Mouse (Mus musculus) ES-Bruce4 (cell line): ENCODE results near the gene Mcrs1. TPM values are rescaled to one million over a fixed set of nuclear protein-coding genes. Genes with fewer than 3 reads are reported as not detected.
A peak's percentile ranks its signal among the peaks of the same experiment; 100 is the strongest.
"Not testable (repeated sequence)": the region's sequence is repeated elsewhere in the genome, so short reads cannot be mapped to it uniquely, and the experiment has no call there.

Experiments used
- H3K27ac ChIP-seq: 2 replicates; pipeline ENCODE4 v1.5.1; 2012; ENCODE audit warnings: low read length, inconsistent platforms; ENCODE audit not compliant: insufficient read depth
- H3K27me3 ChIP-seq: 2 replicates; pipeline ENCODE4 v1.6.1; 2012; ENCODE audit warnings: mild to moderate bottlenecking, low read length, inconsistent platforms; ENCODE audit not compliant: control insufficient read depth, poor library complexity, insufficient read depth, severe bottlenecking
- H3K36me3 ChIP-seq: 2 replicates; pipeline ENCODE4 v1.6.1; 2012; ENCODE audit warnings: inconsistent platforms, mild to moderate bottlenecking, low read length, moderate library complexity; ENCODE audit not compliant: control insufficient read depth, poor library complexity, insufficient read depth, severe bottlenecking
- H3K4me1 ChIP-seq: one replicate; pipeline ENCODE4 v1.8.1; 2011; ENCODE audit warnings: low read length; ENCODE audit not compliant: control insufficient read depth, insufficient read depth
- H3K4me3 ChIP-seq: 2 replicates; pipeline ENCODE4 v1.5.1; 2011; ENCODE audit warnings: low read depth, mild to moderate bottlenecking, low read length
- H3K9ac ChIP-seq: 2 replicates; pipeline ENCODE4 v1.6.1; 2012; ENCODE audit warnings: low read depth, mild to moderate bottlenecking, inconsistent platforms; ENCODE audit not compliant: poor library complexity, severe bottlenecking
- H3K9me3 ChIP-seq: replicated peaks from 2 replicates; pipeline ENCODE4 v1.6.1; 2012; ENCODE audit warnings: mild to moderate bottlenecking, low read length, inconsistent platforms; ENCODE audit not compliant: control insufficient read depth, poor library complexity, insufficient read depth, severe bottlenecking
- CTCF ChIP-seq: IDR thresholded peaks from one replicate; pipeline ENCODE4 v1.8.1; 2011; ENCODE audit warnings: low read depth, low read length
- EP300 ChIP-seq: IDR thresholded peaks from 2 replicates; pipeline ENCODE4 v1.6.1; 2011; ENCODE audit warnings: low read depth, low read length; ENCODE audit not compliant: insufficient read depth
- POLR2A ChIP-seq: IDR thresholded peaks from one replicate; pipeline ENCODE4 v1.8.1; 2011; ENCODE audit warnings: low read length; ENCODE audit not compliant: insufficient read depth
- polyA plus RNA-seq: library from polyadenylated mRNA; stranded (reverse); fragments of >200 nt; gene quantifications from 2 replicates; pipeline ENCODE4 v1.2.4, GENCODE M21; 2011; ENCODE audit warnings: low read depth; ENCODE audit not compliant: missing spikeins, insufficient read depth, insufficient read length

Gene Mcrs1
- polyA plus RNA-seq, 1 experiment = 84.9 TPM

DNA sequence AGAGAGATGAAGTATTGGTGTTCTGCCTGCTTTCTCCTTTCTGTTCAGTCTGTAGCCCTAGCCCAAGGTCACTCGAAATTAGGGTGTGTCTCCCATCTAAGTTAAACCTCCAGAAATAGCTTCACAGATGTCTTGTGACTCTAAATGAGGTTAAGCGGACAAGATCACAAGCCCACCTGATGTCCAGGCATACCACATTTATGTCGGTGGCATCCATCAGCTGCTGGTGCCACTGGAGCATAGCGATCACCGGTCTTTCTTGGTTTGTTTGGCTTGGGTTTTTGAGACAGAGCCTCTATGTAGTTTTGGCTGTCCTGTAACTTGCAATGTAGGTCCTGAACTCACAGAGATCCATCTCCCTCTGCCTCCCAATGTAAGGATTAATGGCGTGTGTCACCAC, 2.0 kb upstream of the Mcrs1 start:
- Histone ChIP-seq H3K4me1 (peaks cover 4% of the 10 kb centered on the region), H3K9ac (no peak overlapping the region), H3K9me3 (no peaks in the 10 kb centered on the region), H3K36me3 (no peaks in the 10 kb centered on the region), H3K27me3 (no peaks in the 10 kb centered on the region), H3K27ac (peak overlapping the region; percentile 32), H3K4me3 (no peak overlapping the region)
- TF ChIP-seq EP300 (no peak), CTCF (no peak), POLR2A (no peak)

- H3K4me3 ChIP-seq, H3K27me3 ChIP-seq, H3K36me3 ChIP-seq, H3K9me3 ChIP-seq, H3K4me1 ChIP-seq: not testable (repeated sequence)
- Histone ChIP-seq H3K27ac (peak overlapping the region; percentile 32; the same call in 1 of the 2 replicates), H3K9ac (peak overlapping the region; percentile 68; the same call in 1 of the 2 replicates)
These were observed 1.4 kb upstream of the Mcrs1 start for GRCm38 (mm10) chr15:99253175-99253479.

GRCm38 (mm10) chr15:99252381-99253174, 817 bp upstream of the Mcrs1 start:
- Histone ChIP-seq H3K36me3 (peaks cover 8% of the 10 kb centered on the region), H3K9me3 (no peaks in the 10 kb centered on the region), H3K4me3 (peak overlapping the region; percentile 87), H3K27me3 (no peaks in the 10 kb centered on the region), H3K9ac (peak overlapping the region; percentile 68), H3K4me1 (peaks cover 4% of the 10 kb centered on the region), H3K27ac (peak overlapping the region; percentile 96)
- no peak for TF ChIP-seq EP300
- TF ChIP-seq POLR2A = no peak

GRCm38 (mm10) chr15:99251111-99251510, 650 bp downstream of the Mcrs1 start:
- Histone ChIP-seq H3K27ac (peak overlapping the region; percentile 13; the same call in 1 of the 2 replicates), H3K36me3 (peaks cover 15% of the 10 kb centered on the region), H3K4me3 (peak overlapping the region; percentile 71), H3K9ac (peak overlapping the region; percentile 68)
- H3K9me3 ChIP-seq, H3K4me1 ChIP-seq, H3K27me3 ChIP-seq: not testable (repeated sequence)

DNA sequence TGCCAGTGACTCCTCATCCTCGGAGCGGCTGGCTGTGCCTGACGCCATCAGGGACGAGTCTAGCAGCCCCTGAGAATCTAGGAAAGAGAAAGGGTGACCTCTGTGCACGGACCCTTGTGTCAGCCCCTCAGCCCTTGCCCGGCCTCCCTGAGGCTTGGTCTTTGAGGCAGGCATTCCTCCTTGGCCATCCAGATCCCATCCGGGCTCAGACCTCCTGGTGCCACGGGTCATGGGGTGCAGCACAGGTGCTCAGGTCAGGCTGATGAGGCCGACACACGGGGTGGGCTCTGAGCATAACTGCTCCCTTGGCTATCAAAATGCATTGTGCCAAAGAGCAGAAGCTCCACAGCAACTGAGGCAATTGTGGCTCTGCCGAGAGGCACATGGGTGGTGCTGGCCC, 1.8 kb downstream of the Mcrs1 start:
- Histone ChIP-seq H3K27ac (no peak overlapping the region), H3K9ac (0 out of 2 replicates have a peak overlapping the region, but pooled peaks have one; percentile 4), H3K4me1 (peaks cover 4% of the 10 kb centered on the region), H3K4me3 (no peak overlapping the region), H3K27me3 (no peaks in the 10 kb centered on the region), H3K36me3 (peaks cover 20% of the 10 kb centered on the region), H3K9me3 (no peaks in the 10 kb centered on the region)
- TF ChIP-seq POLR2A (no peak), EP300 (no peak), CTCF (no peak)

- H3K4me1 ChIP-seq = peaks cover 4% of the 10 kb centered on the region
- TF ChIP-seq POLR2A (no peak), CTCF (no peak), EP300 (no peak)
- no peaks in the 10 kb centered on the region for H3K9me3 ChIP-seq
- H3K27me3 ChIP-seq = no peaks in the 10 kb centered on the region
- H3K36me3 ChIP-seq = peaks cover 20% of the 10 kb centered on the region
- H3K9ac ChIP-seq = no peak overlapping the region
- H3K27ac ChIP-seq = no peak overlapping the region
- H3K4me3 ChIP-seq = no peak overlapping the region
These were observed 2.8 kb downstream of the Mcrs1 start for GRCm38 (mm10) chr15:99248972-99249371.

- H3K4me3 ChIP-seq, H3K9ac ChIP-seq, H3K27ac ChIP-seq, H3K27me3 ChIP-seq, H3K9me3 ChIP-seq, H3K4me1 ChIP-seq: not testable (repeated sequence)
- peaks cover 20% of the 10 kb centered on the region for H3K36me3 ChIP-seq
These were observed 5.0 kb downstream of the Mcrs1 start for GRCm38 (mm10) chr15:99246736-99247135.
